Mouse (Mus musculus) liver, postnatal 0 days (tissue): ENCODE results near the gene Kat6b. TPM values are rescaled to one million over a fixed set of nuclear protein-coding genes. Genes with fewer than 3 reads are reported as not detected.

Experiments
- ATAC-seq: fragments of 200-750 bp; cut with Nextera tagmentation; 2 replicates; pipeline ENCODE4 v1.8.0; 2017; ENCODE audit warnings: mild to moderate bottlenecking, moderate library complexity
- DNase-seq: peaks from one replicate; pipeline ENCODE4 v3.0.0-alpha.2; 2016
- H3K27ac ChIP-seq: fragments of 300-500 bp; sonication (generic); 2 replicates; pipeline ENCODE4 v1.5.1; 2014; ENCODE audit warnings: antibody characterized with exemption, moderate library complexity, mild to moderate bottlenecking, low read depth
- H3K27me3 ChIP-seq: fragments of 300-500 bp; sonication (generic); 2 replicates; pipeline ENCODE4 v1.6.1; 2014; ENCODE audit warnings: low read length, control low read depth, mixed read lengths; ENCODE audit not compliant: insufficient read depth
- H3K36me3 ChIP-seq: fragments of 300-500 bp; sonication (generic); replicated peaks from 2 replicates; pipeline ENCODE4 v1.6.1; 2014; ENCODE audit warnings: mild to moderate bottlenecking, control low read depth, low read length, moderate library complexity, mixed read lengths; ENCODE audit not compliant: insufficient read depth
- H3K4me1 ChIP-seq: fragments of 300-500 bp; sonication (generic); 2 replicates; pipeline ENCODE4 v1.6.1; 2014; ENCODE audit warnings: antibody characterized with exemption, mild to moderate bottlenecking, control low read depth; ENCODE audit not compliant: insufficient read depth
- H3K4me2 ChIP-seq: fragments of 300-500 bp; sonication (generic); 2 replicates; pipeline ENCODE4 v1.6.1; 2014; ENCODE audit warnings: low read depth, mild to moderate bottlenecking, low read length, moderate library complexity, mixed read lengths
- H3K4me3 ChIP-seq: fragments of 300-500 bp; sonication (generic); 2 replicates; pipeline ENCODE4 v1.5.1; 2014; ENCODE audit warnings: low read depth, low read length
- H3K9ac ChIP-seq: fragments of 300-500 bp; sonication (generic); replicated peaks from 2 replicates; pipeline ENCODE4 v1.6.1; 2014; ENCODE audit warnings: mild to moderate bottlenecking, moderate library complexity
- H3K9me3 ChIP-seq: fragments of 300-500 bp; sonication (generic); 2 replicates; pipeline ENCODE4 v1.6.1; 2016; ENCODE audit warnings: mild to moderate bottlenecking, control low read depth, low read length, mixed read lengths
- CTCF ChIP-seq: sonication (generic); IDR thresholded peaks from 2 replicates; pipeline ENCODE4 v1.5.1; 2016; ENCODE audit warnings: antibody characterized with exemption, low read depth
- EP300 ChIP-seq: IDR thresholded peaks from 2 replicates; pipeline ENCODE4 v1.6.1; 2016; ENCODE audit warnings: antibody characterized with exemption, low read depth, mild to moderate bottlenecking
- WGBS: fragments of 180-500 bp; shearing (Covaris S2); extraction: QIAGEN DNeasy Blood & Tissue Kit; methylation state at CpG from one replicate; pipeline ENCODE4 v1.1.7; 2014; ENCODE audit not compliant: insufficient replicate concordance; 5-methylcytosine and 5-hydroxymethylcytosine counted together
- polyA plus RNA-seq: library from polyadenylated mRNA; unstranded; fragments of >200 nt; fragmentation: Nextera tagmentation; extraction: Ambion mirVana; gene quantifications from 2 replicates; pipeline ENCODE4 v1.2.1, GENCODE M21; 2015

Gene Kat6b
- polyA plus RNA-seq, 1 experiment from 2014 or later, result 1.5 TPM

DNA sequence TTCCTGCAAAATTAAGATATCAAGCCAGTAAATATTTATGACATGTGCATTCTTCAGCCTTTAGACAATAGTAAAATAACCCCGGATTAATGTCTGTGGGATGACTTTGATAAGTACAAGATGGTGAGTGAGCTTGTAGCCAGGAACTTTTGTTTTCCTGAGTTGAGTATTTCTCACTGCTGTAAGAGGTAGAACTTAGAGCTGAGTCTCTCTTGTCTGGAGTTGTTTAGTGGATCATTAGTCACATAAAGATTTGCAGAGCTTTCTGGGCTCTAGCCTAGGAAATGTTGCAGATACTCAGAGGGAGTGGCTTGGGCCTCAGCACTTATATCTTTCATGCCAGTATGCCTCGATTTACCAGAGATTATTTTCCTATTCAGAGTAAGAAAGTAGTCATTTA, 106.7 kb downstream of the Kat6b start:
- Histone ChIP-seq H3K4me1 (peaks cover 14% of the 10 kb centered on the region), H3K36me3 (no peaks in the 10 kb centered on the region)
- ATAC-seq, result no peak

DNA sequence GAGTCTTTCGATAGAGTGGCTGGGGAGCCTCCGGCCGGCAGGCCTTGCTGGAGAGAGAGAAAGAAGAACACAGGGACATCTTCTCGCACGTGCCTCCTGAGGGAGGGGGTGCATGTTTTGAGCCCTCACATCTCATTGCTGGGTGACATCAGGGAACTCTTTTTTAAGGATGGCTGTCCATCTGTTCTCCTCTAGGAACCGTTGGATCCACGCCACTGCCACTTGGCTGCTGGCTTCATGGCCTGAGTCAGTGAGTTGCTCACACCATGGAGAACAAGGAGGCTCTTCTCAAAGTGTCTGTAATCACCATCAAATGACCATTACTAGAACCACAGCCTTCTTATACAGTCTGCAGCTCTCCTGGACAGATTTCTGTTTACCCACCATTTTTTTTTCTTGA, 108.4 kb downstream of the Kat6b start:
- H3K4me1 ChIP-seq, result peaks cover 9% of the 10 kb centered on the region
- no peaks in the 10 kb centered on the region for H3K27me3 ChIP-seq
- no peak overlapping the region for H3K4me3 ChIP-seq
- H3K36me3 ChIP-seq, result no peaks in the 10 kb centered on the region
- 93% methylated on average over 7 of the region's 7 CpGs for WGBS
- DNase-seq (no peak), ATAC-seq (0 out of 2 replicates have a peak, but pooled peaks have one; percentile 18)
- TF ChIP-seq CTCF (no peak), EP300 (no peak)
- H3K4me2 ChIP-seq, result peak overlapping the region; percentile 47
- H3K27ac ChIP-seq, result peak overlapping the region; percentile 72
- no peak overlapping the region for H3K9ac ChIP-seq
- no peaks in the 10 kb centered on the region for H3K9me3 ChIP-seq

More for the DNA sequence above, 106.7 kb downstream of the Kat6b start:
- Histone ChIP-seq H3K27me3 (no peaks in the 10 kb centered on the region), H3K9me3 (no peaks in the 10 kb centered on the region), H3K27ac (no peak overlapping the region), H3K9ac (no peak overlapping the region), H3K4me2 (no peak overlapping the region), H3K4me3 (no peak overlapping the region)
- WGBS, result 63% methylated on average over 2 of the region's 2 CpGs
- TF ChIP-seq CTCF (no peak), EP300 (no peak)
- DNase-seq, result no peak

DNA sequence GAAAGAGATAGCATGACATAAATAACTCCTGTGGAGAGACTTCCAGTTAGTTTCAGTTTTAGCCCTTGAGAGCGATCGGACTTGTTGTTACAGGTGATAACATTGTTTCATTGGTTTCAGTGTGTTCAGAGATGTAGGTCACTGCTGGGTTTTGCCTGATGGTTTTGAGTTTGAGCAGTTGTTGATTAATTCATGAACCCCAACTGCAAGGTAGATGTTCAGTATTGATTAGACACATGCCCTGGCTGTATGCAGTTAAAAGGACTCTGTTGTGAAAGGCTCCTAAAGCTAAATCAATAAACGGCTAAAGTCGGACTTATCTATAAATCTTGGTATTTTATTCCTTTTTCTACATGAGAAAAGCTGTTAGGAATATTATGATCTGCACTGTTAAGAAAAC, 109.0 kb downstream of the Kat6b start:
- ATAC-seq, result peak; percentile 98
- WGBS, result 58% methylated on average over 4 of the region's 4 CpGs
- H3K4me3 ChIP-seq, result no peak overlapping the region

DNA sequence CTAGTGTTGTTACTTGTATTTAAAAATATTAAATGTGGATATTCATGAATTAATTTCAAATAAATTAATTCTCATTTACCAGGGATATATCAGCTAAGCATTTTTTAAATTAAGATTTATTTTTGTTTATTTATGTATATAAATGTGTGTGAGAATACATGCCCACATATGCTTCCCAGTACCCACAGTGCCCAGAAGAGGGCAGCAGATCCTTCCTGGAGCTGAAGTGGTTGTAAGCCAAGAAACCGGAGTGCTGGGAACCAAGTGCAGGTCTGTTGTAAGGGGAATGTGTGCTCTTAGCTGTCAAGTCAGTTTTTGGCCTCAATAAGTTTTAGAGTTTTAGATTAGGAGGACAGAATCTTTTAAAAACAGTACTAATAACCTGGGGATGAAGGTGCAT, 110.9 kb downstream of the Kat6b start:
- no peak overlapping the region for H3K9ac ChIP-seq
- no peaks in the 10 kb centered on the region for H3K36me3 ChIP-seq
- H3K27ac ChIP-seq, result no peak overlapping the region
- no peak overlapping the region for H3K4me3 ChIP-seq
- no peaks in the 10 kb centered on the region for H3K4me1 ChIP-seq
- no peaks in the 10 kb centered on the region for H3K9me3 ChIP-seq
- ATAC-seq (no peak), DNase-seq (no peak)
- H3K4me2 ChIP-seq, result no peak overlapping the region
- TF ChIP-seq CTCF, result peak; percentile 38
- no peak for TF ChIP-seq EP300
- 95% methylated on average over 1 of the region's 1 CpGs for WGBS
- H3K27me3 ChIP-seq, result no peaks in the 10 kb centered on the region

More for the DNA sequence above, 109.0 kb downstream of the Kat6b start:
- Histone ChIP-seq H3K27ac (peak overlapping the region; percentile 72), H3K9me3 (no peaks in the 10 kb centered on the region), H3K9ac (no peak overlapping the region), H3K4me2 (peak overlapping the region; percentile 47), H3K27me3 (no peaks in the 10 kb centered on the region), H3K4me1 (peaks cover 3% of the 10 kb centered on the region; the same call in 1 of the 2 replicates), H3K36me3 (no peaks in the 10 kb centered on the region)
- TF ChIP-seq EP300, result 0 out of 2 replicates have a peak, but pooled peaks have one; percentile 18
- TF ChIP-seq CTCF, result no peak
- no peak for DNase-seq

DNA sequence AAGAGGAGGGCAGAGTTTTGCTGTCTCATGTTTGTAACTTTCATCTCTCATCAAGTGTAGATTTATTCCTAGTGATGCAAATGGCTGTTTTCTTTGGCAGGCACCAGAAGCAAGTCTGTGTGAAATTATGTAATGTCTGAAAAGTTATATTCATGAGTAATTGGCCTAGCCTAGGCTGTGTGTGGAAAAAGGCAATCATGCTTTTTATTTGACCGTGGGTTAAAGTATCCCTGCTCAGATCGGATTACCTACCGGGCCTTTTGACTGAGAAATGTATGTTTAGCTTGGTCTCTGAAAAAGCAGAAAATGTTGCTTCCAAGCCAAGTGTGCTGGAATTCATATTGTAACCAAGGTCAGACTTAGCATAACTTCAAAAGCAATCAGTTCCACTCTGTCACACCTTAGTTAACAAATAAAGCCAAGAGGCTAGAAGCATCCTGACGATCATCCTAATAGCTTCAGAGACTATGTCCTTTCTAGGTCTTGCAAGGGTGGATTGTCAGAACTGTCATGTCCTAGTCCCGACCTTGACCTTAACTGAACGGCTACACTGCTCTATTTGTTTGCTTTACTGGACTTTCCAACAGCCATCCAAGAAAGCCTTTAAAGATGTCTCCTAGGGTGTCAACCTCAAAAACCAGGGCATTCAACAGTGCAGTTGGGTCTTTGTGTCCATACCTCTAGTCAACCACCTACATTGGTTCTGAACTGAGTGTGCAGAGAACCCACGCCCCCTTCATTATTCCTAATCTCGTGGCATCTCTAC, 111.9 kb downstream of the Kat6b start:
- DNase-seq (no peak), ATAC-seq (no peak)
- WGBS, result 81% methylated on average over 8 of the region's 8 CpGs
- Histone ChIP-seq H3K4me1 (no peaks in the 10 kb centered on the region), H3K9me3 (no peaks in the 10 kb centered on the region), H3K4me2 (no peak overlapping the region), H3K4me3 (no peak overlapping the region), H3K36me3 (no peaks in the 10 kb centered on the region), H3K27ac (no peak overlapping the region), H3K9ac (no peak overlapping the region), H3K27me3 (no peaks in the 10 kb centered on the region)
- TF ChIP-seq EP300 (no peak), CTCF (no peak)

DNA sequence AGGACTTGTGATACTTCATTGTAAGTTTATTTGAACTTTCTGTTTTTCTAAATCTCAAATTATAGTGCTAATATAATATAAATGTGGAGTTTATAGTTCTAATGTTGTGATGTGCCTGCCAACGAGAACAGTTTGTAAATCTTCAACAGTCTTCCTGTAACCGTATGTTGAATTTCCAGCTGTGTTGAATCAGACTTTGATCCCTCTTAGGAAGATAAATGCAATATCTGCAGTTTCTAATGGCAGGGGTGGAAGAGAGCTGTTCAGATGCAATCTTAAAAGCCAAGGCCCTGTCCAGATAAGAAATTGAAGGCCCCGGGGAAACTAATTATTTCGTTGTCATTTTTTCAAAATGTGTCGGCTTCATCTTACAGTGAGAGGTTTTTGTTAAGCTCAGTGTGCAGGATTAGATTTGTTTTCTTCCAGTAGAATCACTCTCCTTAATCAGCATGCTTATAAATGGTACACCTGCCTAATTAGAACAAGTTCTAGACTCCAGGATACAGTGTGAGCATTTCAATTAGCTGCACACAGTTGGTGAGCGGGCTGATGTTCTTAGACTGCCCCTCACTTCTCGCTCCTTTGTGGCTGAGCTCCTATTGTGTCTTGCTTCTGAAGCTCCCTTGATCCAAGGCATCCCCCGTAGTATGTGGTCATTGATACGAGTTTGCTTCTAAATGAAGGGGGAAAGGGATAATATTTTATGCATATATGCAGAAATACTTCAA, 118.4 kb downstream of the Kat6b start:
- Histone ChIP-seq H3K9me3 (no peaks in the 10 kb centered on the region), H3K4me1 (0 out of 2 replicates have a peak, but pooled peaks cover 3% of the 10 kb centered on the region), H3K27me3 (no peaks in the 10 kb centered on the region), H3K4me2 (no peak overlapping the region), H3K9ac (no peak overlapping the region), H3K4me3 (no peak overlapping the region), H3K27ac (no peak overlapping the region), H3K36me3 (no peaks in the 10 kb centered on the region)
- 59% methylated on average over 9 of the region's 9 CpGs for WGBS
- no peak for TF ChIP-seq EP300
- TF ChIP-seq CTCF, result no peak
- no peak for ATAC-seq
- DNase-seq, result no peak
